Mouse (Mus musculus) skeletal muscle tissue, adult 2 months (tissue): ENCODE measurements around the gene Apoe.

Experiments
- DNase-seq: peaks from one replicate; pipeline ENCODE4 v3.0.0-alpha.2; 2012; ENCODE audit warnings: low read depth, low spot score

Gene Apoe

DNA sequence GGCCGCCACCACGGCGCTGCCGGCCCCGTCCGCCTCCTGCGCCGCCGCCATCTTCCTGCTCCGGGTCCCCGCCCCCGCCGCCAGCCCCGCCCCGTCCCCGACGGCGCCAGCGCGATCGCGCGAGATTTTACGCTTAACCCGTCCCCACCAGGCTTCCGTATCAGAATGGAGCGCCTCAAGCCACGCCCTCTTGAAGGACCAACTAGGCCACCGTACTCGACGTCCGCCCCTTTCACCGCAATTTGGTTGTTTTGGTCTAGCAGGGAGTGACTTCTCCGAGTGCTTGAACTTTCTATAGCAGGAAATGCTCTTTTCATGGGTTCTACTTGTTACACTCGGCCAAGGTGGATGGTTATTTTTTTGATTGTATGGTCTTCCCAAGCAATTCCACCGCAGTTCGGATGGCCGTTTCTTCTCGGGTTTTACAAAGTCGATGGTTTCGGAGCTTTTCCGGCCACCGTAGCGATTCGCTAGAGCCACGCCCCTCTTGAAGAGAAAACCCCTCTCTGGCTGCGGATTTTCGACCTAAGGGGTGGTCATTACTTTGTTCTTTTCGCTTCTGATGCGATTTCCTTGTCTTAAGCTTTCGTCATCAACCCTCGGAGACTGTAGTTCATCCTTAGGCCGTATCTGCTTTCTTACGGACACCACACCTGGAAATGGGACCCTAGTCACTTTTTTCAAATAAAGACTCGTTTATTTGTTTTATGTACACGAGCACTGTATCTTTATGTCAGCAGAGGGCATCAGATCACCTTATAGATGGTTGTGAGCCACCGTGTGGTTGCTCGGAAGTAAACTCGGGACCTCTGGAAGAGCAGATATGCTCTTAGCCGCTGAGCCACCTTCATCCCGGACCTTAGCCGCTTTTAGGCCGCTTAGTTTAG, 33.8 kb downstream of the Apoe start, which contains the start of gene Clptm1:
TSS of gene Clptm1 (minus strand) at position 79 of the 887 bp plus-strand sequence.
- DNase-seq, result peak; percentile 97

DNA sequence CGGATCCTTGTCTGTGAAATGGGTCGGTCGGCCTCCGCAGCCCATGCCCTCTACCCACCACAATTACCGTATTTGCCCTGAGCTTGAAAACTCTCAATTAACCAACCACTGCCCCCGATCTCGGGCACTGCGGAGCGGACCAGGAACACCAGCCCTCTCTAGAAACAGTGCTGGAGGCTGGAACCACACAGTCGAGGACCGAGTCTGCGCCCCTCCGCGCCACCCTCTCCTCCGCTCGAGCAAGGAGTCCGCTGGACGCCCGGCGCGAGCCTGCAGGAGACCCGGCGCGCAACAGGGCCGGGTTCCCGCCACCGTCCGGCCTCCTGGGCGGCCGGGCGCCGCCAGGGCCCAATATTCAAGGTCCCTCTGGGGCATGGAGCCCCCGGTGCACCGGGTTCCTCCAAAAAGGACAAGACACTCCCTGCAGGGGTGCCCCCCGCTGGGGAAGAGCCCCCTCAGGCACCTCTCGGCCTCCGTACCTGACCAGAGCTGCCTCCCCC, 34.5 kb downstream of the Apoe start:
- no peak for DNase-seq

DNA sequence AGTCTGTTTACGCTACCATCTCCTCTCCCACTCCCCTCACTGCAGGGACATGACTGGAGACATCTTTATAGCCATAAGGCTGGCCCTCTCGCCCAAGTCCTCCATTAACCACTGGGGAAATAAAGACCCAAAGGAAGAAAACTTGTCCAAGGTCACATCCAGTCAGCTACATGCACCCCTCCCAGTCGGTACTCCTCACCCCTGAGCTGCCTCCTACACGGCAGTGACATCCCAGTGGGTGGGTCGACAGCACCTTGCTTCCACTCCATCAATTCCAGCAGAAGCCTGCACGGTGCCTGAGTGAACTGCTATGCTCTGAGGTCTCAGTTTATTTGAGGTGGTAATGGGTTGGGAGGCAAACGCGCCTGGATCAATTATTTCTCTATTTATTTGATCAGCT, 35.0 kb downstream of the Apoe start:
- DNase-seq, result no peak

GRCm38 (mm10) chr7:19652614-19653013, 46.4 kb downstream of the Apoe start:
- DNase-seq, result no peak

DNA sequence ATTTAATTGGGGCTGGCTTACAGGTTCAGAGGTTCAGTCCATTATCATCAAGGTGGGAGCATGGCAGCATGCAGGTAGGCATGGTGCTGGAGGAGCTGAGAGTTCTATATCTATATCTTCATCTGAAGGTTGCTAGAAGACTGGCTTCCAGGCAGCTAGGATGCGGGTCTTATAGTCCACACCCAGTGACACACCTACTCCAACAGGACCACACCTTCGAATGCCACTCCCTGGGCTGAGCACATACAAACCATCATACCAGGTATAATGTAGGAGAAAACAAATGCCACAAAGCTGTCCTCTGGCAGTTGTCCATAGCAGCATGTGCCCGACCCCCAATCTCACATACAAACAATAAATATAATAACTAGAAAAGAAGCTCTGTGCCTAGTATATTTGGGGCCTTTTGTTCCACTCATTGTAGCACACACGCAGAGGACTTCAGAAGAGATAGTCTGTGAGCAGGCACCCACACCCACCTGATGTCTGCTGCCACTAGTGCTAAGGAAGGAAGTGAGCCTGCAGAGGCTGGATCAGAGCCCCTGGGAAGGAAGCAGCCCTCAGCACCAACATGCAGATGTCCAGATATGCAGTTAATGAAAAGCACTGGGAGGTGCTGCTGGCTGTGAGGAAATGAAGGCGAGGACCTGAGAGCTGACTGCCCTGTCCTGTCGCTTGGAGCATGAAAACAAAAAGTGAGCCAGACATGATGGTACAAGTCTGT, 47.8 kb downstream of the Apoe start:
- DNase-seq, result no peak
